Mouse (Mus musculus): Measurements from ENCODE around the gene U2af1l4.
A peak's percentile ranks its signal among the peaks of the same experiment; 100 is the strongest.

U2af1l4 gene

DNA sequence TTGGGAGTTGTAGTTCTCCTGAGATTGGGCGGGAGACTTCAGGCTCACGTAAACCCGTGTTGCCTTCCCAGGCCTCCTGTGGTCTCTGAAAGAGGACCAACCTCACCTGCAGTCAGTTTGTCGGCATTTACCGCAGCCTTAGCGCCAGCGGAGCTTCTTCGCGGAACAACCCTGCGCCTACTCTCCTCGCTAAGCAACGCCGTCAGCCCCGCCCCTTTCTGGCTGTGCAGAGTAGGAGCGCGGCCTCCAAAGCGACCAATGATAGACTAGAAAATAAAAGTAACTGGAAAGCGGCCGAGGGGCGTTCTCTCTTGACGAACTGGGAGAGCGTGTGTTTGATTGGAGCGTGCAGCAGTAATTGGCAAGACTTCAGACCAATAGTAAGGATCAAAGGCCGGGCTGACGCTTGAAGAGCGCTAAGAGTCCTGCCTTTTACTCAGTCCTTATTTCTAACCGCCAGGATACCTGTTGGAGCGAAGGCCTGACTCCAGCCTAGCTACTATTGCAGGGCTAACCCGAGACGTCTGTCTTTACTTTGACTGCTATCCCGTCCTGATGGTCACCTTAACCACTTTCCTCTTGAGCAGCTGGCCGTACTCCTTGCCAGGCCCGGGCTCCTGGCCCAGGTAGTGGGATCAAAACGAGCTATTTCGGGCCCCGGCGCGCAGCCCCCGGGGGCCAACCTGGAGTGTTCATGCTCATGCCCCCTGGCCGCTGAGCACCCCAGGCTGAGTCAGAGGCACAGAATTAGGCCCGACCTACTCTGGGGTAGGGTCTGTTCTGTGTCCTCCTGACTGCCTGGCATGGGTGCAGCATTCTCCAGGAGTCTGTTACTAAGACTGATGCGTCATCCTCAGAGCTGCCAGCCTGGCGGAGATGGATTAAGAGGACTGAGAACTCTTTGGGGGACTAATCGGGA lies 10.7 kb upstream of the U2af1l4 start, which contains the start of the genes Hspb6 and Proser3:
TSS of gene Hspb6 (plus strand) at position 77 of the 919 bp plus-strand sequence.
TSS of gene Proser3 (minus strand) at position 198 of the 919 bp plus-strand sequence.
- peak; percentile 99 for DNase-seq (ENCODE audit: low spot score)

DNA sequence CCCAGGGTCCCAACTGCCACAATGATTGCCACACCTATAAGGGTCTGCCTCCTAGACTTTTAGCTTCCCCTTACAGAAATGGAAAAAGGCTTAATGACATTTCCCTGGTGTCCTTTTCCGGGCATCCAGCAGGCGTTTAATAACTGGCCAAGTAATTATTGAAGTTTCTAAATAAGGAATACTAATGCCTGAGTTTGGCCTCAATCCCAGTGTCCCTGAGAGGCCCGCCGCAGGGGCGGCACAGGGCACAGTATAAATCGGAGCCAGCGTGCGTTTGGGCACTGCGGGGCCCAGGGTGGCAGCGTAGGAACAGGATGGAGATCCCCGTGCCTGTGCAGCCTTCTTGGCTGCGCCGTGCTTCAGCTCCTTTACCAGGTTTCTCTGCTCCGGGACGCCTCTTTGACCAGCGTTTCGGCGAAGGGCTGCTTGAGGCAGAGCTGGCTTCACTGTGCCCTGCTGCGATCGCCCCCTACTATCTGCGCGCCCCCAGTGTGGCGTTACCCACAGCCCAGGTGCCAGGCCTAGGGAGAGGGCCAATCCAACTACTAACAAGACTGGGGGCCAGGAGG lies 10.0 kb upstream of the U2af1l4 start:
- no peak for DNase-seq (ENCODE audit: low spot score)

DNA sequence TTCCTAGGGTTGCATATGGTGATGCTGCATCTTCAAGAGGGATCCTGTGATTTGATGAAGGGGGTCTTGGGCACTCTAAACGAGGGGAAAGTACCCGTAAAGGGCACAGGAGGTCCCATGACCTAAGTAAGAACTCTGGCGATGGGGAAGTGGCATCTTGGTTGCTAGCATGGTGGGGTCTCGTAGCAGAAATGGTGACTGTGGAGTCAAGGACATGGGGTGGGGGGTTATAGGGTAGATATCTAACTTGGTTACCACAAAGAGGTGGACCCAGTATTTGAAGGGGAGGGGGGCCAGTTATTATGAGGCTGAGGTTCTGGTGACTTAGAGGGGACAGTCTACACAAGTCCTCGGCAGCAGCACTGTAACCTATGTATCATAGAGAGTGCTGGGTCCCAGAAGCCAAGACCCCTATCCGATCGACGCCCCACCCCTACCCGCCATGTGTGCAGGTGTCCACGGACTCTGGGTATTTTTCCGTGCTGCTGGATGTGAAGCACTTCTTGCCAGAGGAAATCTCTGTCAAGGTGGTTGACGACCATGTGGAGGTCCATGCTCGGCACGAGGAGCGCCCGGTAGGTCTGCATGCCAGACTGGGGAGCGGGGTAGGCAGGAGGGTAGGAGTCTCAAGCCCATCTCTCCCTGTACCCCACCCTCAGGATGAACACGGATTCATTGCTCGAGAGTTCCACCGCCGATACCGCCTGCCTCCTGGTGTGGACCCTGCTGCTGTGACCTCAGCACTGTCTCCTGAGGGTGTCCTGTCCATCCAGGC lies 9.1 kb upstream of the U2af1l4 start:
- no peak for DNase-seq (ENCODE audit: low spot score)

GRCm38 (mm10) chr7:30556894-30557536 lies 6.1 kb upstream of the U2af1l4 start:
- DNase-seq (ENCODE audit: low spot score): no peak

GRCm38 (mm10) chr7:30557901-30558514 lies 5.1 kb upstream of the U2af1l4 start:
- DNase-seq (ENCODE audit: low spot score): no peak

DNA sequence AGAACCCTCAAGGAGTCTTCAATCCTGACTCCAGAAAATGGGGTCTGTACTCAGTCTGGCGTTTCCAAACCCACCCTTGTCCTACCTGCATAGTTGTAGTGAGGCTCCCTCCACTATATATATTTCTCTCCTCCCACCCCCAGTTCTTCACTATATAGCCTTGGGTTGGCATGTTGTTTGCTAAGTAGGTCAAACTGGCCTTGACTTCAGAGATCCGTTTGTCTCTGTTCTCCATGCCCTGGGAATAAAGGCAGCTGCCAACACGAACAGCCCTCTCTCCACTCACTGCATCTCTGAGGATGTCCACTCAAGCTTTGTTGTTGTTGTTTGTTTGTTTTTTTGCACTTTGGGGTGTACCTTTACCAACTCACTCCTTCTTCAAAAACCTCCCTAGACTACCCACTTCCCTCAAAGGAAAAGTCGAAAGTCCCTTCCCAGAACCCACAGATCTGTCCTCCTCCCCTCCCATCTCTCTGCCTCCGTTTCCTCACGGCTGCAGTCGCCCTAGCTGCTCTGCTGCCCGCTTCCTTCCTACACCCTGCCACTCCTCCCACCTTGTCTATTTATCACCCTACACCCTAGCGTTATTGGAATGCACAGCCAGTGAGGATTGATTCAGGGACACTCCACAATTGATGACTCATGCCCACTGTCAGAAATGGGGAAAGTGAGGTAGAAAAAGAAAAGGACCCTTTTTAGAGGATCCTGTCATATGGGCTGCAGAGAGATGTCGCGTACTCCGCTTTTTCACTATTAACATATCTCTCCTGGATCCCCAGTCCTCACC lies 4.3 kb upstream of the U2af1l4 start:
- no peak for DNase-seq (ENCODE audit: low spot score)

DNA sequence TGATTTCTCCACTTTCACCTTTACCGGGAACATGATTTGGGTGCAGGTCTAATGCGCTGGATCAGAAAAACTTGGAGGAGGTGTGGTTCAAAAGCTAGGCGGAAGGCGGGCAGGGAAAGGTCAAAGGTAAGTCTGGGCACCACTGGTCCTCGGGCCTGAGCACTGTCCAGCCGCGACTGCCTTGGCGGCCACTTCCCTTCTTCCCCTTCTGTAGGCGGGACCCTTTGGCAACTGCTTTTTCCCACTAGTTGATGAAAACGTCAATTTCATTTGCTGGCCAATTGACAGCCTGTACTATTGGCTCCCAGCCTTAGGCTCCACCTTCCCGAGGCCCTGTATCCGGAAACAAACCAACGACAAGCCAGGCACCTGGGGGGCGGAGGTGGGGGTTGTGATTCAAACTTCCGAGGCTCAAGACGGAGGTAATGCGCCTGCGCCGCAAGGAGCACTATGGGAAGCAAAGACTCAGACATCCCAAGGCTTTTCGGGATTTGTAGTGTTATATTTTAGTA lies 3.6 kb upstream of the U2af1l4 start, which contains the start of gene Lin37:
TSS of gene Lin37 (minus strand) at position 396 of the 512 bp plus-strand sequence.
- DNase-seq (ENCODE audit: low spot score): peak; percentile 99

- DNase-seq (ENCODE audit: low spot score): no peak
Measured at GRCm38 (mm10) chr7:30560296-30560695, 2.8 kb upstream of the U2af1l4 start.

- no peak for DNase-seq (ENCODE audit: low spot score)
Measured at GRCm38 (mm10) chr7:30562526-30563116, 480 bp upstream of the U2af1l4 start.

DNA sequence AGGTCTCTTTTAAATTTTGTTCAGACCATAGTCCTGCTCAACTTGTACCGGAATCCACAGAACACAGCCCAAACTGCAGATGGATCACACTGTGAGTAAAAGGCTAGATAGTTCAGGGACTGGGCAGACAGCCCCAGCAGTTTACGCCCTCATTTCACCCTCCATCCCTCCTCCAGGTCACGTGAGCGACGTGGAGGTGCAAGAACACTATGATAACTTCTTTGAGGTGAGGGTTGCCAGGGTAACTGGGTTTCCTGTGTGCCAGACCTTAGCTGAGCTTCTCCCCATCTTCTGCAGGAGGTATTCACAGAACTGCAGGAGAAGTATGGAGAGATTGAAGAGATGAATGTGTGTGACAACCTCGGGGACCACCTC lies 792 bp downstream of the U2af1l4 start:
- DNase-seq (ENCODE audit: low spot score): no peak

DNA sequence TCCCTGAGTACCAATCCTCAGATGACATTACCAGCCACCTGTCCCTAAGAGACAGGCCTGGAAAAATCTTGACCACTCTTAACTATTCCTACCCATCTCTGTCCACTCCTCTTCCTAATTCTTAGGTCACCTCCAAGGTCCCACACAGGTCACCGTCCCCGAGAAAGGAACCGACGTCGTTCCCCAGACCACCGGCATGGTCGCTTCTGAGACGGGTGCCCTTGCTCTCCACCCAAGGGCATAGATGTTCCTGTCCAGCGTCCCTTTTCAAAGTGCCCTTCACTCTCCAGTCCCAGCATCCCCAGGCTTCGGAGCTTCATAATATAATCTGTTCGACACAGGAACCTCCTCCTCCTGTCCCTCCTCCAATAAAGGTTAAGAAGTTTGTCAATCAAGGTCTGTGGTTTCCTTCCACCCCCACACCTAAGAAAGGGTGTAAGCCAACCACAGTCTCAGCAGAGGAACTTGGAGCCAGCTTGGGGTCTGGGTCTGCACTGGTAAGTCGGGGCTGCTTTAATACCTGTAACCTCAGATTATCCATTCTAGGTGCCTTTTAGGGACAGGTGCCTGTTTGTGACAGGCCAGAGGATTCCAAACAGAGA lies 2.0 kb downstream of the U2af1l4 start, which contains the start of gene Igflr1:
TSS of gene Igflr1 (plus strand) at position 458 of the 602 bp plus-strand sequence.
- DNase-seq (ENCODE audit: low spot score): no peak

GRCm38 (mm10) chr7:30566033-30566432 lies 2.9 kb downstream of the U2af1l4 start:
- no peak for DNase-seq (ENCODE audit: low spot score)

- no peak for DNase-seq (ENCODE audit: low spot score)
Measured at GRCm38 (mm10) chr7:30567555-30567954, 4.5 kb downstream of the U2af1l4 start.

DNA sequence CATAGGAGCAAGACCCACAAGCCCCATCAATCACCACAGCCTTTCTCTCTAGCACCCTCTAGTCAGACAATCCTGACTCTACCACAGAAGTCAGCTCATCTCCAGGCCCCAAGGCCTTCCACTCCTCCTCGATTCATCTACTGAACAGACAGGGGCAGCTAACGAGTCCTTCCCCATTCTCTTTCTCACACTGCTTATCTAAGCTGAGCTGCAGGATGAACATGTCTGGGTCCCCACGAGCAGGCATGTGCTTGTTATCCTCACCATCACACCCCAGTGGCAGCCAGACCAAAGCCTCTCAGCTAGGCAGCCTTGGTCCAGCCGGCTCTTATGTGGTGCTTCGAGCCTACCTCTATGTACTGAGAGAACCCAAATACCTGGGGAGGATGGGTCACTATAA lies 9.3 kb downstream of the U2af1l4 start:
- no peak for DNase-seq (ENCODE audit: low spot score)

DNA sequence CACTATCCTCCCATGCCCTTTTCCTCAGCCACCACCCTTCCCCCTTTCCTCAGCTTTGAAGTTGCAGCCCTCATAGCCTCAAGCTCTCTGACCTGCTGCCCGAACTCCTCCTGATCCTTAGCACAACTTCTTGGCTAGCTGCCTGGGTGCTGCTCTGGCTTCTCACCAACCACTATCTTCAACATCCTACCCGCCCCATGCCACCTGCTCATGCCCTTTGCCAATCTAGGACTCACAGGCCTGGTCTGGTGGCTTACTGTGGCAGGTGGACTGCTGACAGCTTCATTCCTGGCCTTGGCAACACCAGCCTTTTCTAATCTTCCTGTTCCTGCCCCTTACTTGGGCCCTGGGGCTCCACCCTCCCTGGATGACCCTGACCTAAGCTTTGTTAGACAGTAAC lies 9.9 kb downstream of the U2af1l4 start:
- DNase-seq (ENCODE audit: low spot score): no peak

- no peak for DNase-seq (ENCODE audit: low spot score)
Measured at GRCm38 (mm10) chr7:30579950-30580349, 16.8 kb downstream of the U2af1l4 start.

DNA sequence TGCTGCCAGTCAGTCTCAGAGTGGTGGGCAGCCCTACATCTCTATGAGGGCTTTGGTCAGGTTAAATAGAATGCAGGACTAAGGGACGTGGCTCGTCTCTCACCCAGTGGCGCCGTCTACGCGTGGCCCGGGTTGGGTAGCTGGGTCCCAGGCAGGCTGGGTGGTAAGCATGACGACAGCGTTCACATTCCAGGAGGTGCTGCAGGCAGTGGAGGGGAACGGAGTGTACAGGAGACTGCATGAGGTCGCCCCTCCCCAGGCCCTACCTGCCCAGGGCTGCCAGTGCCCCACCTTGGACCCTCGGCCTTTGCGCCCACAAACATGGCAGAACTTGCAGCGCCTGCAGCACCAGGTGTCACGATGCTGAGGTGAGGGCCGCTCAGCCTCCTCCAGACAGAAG lies 18.4 kb downstream of the U2af1l4 start:
- DNase-seq (ENCODE audit: low spot score): no peak

- DNase-seq (ENCODE audit: low spot score): no peak
Measured at GRCm38 (mm10) chr7:30584339-30584738, 21.2 kb downstream of the U2af1l4 start.

DNA sequence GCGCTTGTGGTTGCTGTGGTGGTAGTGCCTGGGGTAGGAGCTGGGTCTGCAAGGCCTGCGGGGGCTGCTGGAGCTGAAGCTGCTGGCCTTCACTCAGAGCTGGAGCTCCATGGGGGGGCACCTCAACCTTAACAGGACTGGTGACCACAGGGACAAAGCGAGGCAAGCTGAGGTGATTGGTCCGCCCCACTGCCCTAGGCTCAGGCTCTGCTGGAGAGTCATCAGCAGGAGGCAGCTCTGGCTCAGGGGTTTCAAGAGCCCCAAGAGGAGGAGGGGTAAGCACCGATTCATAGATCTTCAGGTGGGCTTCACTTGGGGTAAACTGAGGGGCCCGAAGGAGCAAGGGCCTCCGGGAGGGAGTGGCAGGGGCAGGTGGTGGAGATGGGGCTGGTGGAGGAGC lies 22.1 kb downstream of the U2af1l4 start:
- DNase-seq (ENCODE audit: low spot score): no peak
